Mouse (Mus musculus) thymus, adult 2 months (tissue): Measurements from ENCODE around the gene Tmem150c.

Source experiments
- CTCF ChIP-seq: fragments of 200-500 bp; IDR thresholded peaks from 2 replicates; pipeline ENCODE4 v1.5.1; 2012; ENCODE audit warnings: mild to moderate bottlenecking, control low read depth, low read length, moderate library complexity, borderline replicate concordance; ENCODE audit not compliant: control insufficient read depth, poor library complexity, insufficient read depth; ENCODE audit errors: extremely low read depth
- POLR2A ChIP-seq: fragments of 200-500 bp; IDR thresholded peaks from 2 replicates; pipeline ENCODE4 v1.6.1; 2012; ENCODE audit warnings: mild to moderate bottlenecking, low read length, control low read depth, moderate library complexity; ENCODE audit not compliant: control insufficient read depth, poor library complexity, insufficient read depth; ENCODE audit errors: extremely low read depth

- no peak for TF ChIP-seq CTCF
- no peak for TF ChIP-seq POLR2A
Observed at GRCm38 (mm10) chr5:100032107-100032506, 127.5 kb downstream of the Tmem150c start.
